Mouse (Mus musculus) brain, embryonic 14.5 days (tissue): ENCODE measurements at regions not wholly inside any gene's neighbourhood (a gene's known extent, or its start where the extent isn't known, plus 50 kb on each side); places are given as distances from the start of the nearest gene placed in this dataset.

Experiments
- CTCF ChIP-seq: fragments of 200-500 bp; IDR thresholded peaks from 2 replicates; pipeline ENCODE4 v1.5.1; 2012; ENCODE audit warnings: inconsistent platforms, mild to moderate bottlenecking, moderate library complexity, borderline replicate concordance; ENCODE audit not compliant: insufficient read depth, insufficient read length; ENCODE audit errors: extremely low read depth
- POLR2A ChIP-seq: fragments of 200-500 bp; IDR thresholded peaks from 2 replicates; pipeline ENCODE4 v1.6.1; 2012; ENCODE audit warnings: mild to moderate bottlenecking, inconsistent platforms, borderline replicate concordance; ENCODE audit not compliant: poor library complexity, insufficient read depth, insufficient read length, severe bottlenecking; ENCODE audit errors: extremely low read depth

DNA sequence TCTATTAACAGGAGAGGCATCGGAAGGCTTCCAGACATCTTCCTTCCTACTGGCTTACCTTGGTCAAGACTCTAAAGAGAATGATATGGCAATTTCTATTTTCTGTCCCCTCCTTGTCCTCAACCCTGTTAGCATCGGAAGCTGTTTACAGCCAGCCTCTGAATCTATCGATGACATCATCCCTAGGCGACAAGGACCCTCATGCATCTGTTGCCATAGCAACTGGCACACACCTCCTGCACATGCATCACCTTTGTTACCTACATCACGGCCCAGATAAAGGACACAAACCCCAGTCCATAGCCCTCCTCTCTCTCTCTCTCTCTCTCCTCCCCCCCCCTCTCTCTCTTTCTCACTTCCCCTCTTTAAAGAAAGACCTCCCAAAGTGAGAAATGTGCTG, 123.1 kb upstream of the Cdkn3 start:
- no peak for TF ChIP-seq CTCF
- TF ChIP-seq POLR2A, result no peak
